Mouse (Mus musculus): ENCODE measurements around the gene Kif24. TPM values are rescaled to one million over a fixed set of nuclear protein-coding genes. Genes with fewer than 3 reads are reported as not detected.

Gene Kif24
- polyA plus RNA-seq, 1 experiment from 2014 or later = 5.8 TPM

- Histone ChIP-seq H3K4me3 (ENCODE audit: low read length) (no peak overlapping the region), H3K4me1 (ENCODE audit: insufficient read depth, low read length) (no peaks in the 10 kb centered on the region), H3K27ac (ENCODE audit: low read length) (no peak overlapping the region), H3K27me3 (ENCODE audit: insufficient read depth, low read length) (no peaks in the 10 kb centered on the region), H3K4me2 (replicated peaks; ENCODE audit: low read depth, low read length) (no peak overlapping the region), H3K36me3 (ENCODE audit: insufficient read depth, low read length) (no peaks in the 10 kb centered on the region), H3K9me3 (ENCODE audit: low read length) (no peaks in the 10 kb centered on the region), H3K9ac (replicated peaks; ENCODE audit: low read length) (no peak overlapping the region)
- WGBS = 79% methylated on average over 11 of the region's 11 CpGs
- ATAC-seq (ENCODE audit: low FRiP score, low TSS enrichment) = no peak
These were observed 123.7 kb downstream of the Kif24 start for GRCm38 (mm10) chr4:41340912-41341550.

Other genes with a start within 250 kb of the Kif24 start
- gene Ubap2, start 189.7 kb downstream of the Kif24 start, polyA plus RNA-seq (2015; fragmentation: Nextera tagmentation; extraction: Ambion mirVana) = 64.5 and 76.4 TPM in 2 replicates
- 75.8 and 76.6 TPM in 2 replicates for gene Dcaf12, start 150.0 kb downstream of the Kif24 start, polyA plus RNA-seq (2015; fragmentation: Nextera tagmentation; extraction: Ambion mirVana)
- 59.9 and 62.7 TPM in 2 replicates for gene Ubap1, start 115.9 kb downstream of the Kif24 start, polyA plus RNA-seq (2015; fragmentation: Nextera tagmentation; extraction: Ambion mirVana)
- gene Nudt2, start 264 bp upstream of the Kif24 start, polyA plus RNA-seq (2015; fragmentation: Nextera tagmentation; extraction: Ambion mirVana) = 54.4 and 56.0 TPM in 2 replicates
- gene AI464131, start 38.2 kb upstream of the Kif24 start, polyA plus RNA-seq (2015; fragmentation: Nextera tagmentation; extraction: Ambion mirVana) = 9.3 and 9.5 TPM in 2 replicates
- gene 1110017D15Rik, start 52.4 kb upstream of the Kif24 start, polyA plus RNA-seq (2015; fragmentation: Nextera tagmentation; extraction: Ambion mirVana) = 0.37 and 0.57 TPM in 2 replicates
- 1.9 and 2.2 TPM in 2 replicates for gene Fam219a, start 104.7 kb upstream of the Kif24 start, polyA plus RNA-seq (2015; fragmentation: Nextera tagmentation; extraction: Ambion mirVana)
- 1.2 and 1.7 TPM in 2 replicates for gene Dnaic1, start 104.9 kb upstream of the Kif24 start, polyA plus RNA-seq (2015; fragmentation: Nextera tagmentation; extraction: Ambion mirVana)
- 18.9 and 23.5 TPM in 2 replicates for gene Enho, start 175.4 kb upstream of the Kif24 start, polyA plus RNA-seq (2015; fragmentation: Nextera tagmentation; extraction: Ambion mirVana)
- 18.8 and 22.8 TPM in 2 replicates for gene Cntfr, start 232.2 kb upstream of the Kif24 start, polyA plus RNA-seq (2015; fragmentation: Nextera tagmentation; extraction: Ambion mirVana)
- 168 and 184 TPM in 2 replicates for gene Il11ra1, start 235.1 kb upstream of the Kif24 start, polyA plus RNA-seq (2015; fragmentation: Nextera tagmentation; extraction: Ambion mirVana)
- gene Rpp25l, start 248.6 kb upstream of the Kif24 start, polyA plus RNA-seq (2015; fragmentation: Nextera tagmentation; extraction: Ambion mirVana) = 76.0 and 84.9 TPM in 2 replicates